Mouse (Mus musculus) small intestine, adult 2 months (tissue): Measurements from ENCODE around the gene Gm45844. TPM values are rescaled to one million over a fixed set of nuclear protein-coding genes. Genes with fewer than 3 reads are reported as not detected.
"Not testable (repeated sequence)": the region's sequence is repeated elsewhere in the genome, so short reads cannot be mapped to it uniquely, and the experiment has no call there.

Source experiments
- H3K27ac ChIP-seq: fragments of 200-500 bp; 2 replicates; pipeline ENCODE4 v1.5.1; 2012; ENCODE audit warnings: low read depth, low read length, control low read depth, inconsistent platforms; ENCODE audit not compliant: insufficient read depth
- H3K27me3 ChIP-seq: fragments of 200-500 bp; 2 replicates; pipeline ENCODE4 v1.6.1; 2012; ENCODE audit warnings: mild to moderate bottlenecking, moderate library complexity, low read length, inconsistent platforms; ENCODE audit not compliant: control insufficient read depth, insufficient read depth
- H3K36me3 ChIP-seq: fragments of 200-500 bp; 2 replicates; pipeline ENCODE4 v1.6.1; 2012; ENCODE audit warnings: mild to moderate bottlenecking, low read length, control low read depth, inconsistent platforms; ENCODE audit not compliant: control insufficient read depth, insufficient read depth
- H3K4me1 ChIP-seq: fragments of 200-500 bp; 2 replicates; pipeline ENCODE4 v1.6.1; 2012; ENCODE audit warnings: low read length, inconsistent platforms, mixed read lengths; ENCODE audit not compliant: control insufficient read depth, insufficient read depth, insufficient read length
- H3K4me3 ChIP-seq: fragments of 200-500 bp; 2 replicates; pipeline ENCODE4 v1.5.1; 2012; ENCODE audit warnings: low read depth, mild to moderate bottlenecking, control low read depth, inconsistent platforms, low read length, moderate library complexity
- CTCF ChIP-seq: fragments of 200-500 bp; IDR thresholded peaks from 2 replicates; pipeline ENCODE4 v1.5.1; 2012; ENCODE audit warnings: low read depth, mild to moderate bottlenecking, control low read depth, inconsistent platforms, low read length, moderate library complexity, mixed read lengths; ENCODE audit not compliant: insufficient replicate concordance, insufficient read length; ENCODE audit errors: extremely low read depth
- POLR2A ChIP-seq: fragments of 200-500 bp; IDR thresholded peaks from 2 replicates; pipeline ENCODE4 v1.6.1; 2012; ENCODE audit warnings: low read depth, mild to moderate bottlenecking, control low read depth, inconsistent platforms, low read length, moderate library complexity
- WGBS: fragments of 180-500 bp; shearing (Covaris S2); methylation state at CpG from one replicate; pipeline ENCODE4 v1.1.7; 2018; 5-methylcytosine and 5-hydroxymethylcytosine counted together
- polyA plus RNA-seq: library from polyadenylated mRNA; depleted of rRNA; stranded (reverse); fragments of >200 nt; gene quantifications from 2 replicates; pipeline ENCODE4 v1.2.3, GENCODE M21; 2012; rRNA removed

Gm45844 gene
- polyA plus RNA-seq, result 0.23 TPM in 1 of 2 replicates, not detected in the other

DNA sequence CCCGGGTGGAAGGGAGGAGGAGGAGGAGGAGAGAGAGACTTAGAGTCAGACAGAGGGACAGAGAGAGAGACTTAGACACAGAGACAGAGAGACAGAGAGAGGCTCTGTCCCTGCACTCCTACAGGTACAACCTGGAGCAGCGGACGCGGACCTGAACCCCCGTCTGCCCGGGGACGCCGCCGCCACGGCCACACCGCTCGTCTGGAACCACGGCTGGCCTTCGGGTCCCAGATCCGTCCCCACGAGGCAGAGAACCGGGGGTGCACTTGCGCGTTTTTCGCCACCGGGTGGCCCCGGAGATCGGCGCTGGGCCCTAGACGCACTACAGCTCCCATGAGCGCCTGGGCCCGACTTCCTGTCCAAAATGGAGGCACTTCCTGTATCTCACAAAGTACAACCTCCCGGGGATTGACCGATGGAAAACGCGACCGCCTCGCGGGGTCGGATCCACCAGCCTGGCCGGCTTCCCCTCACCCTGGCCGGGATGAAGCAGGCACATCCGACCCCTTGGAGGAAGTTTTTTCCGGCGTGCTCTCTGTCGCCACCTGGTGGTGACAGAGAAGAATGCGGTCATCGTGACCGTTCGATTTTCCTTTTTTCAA is at the start of gene Gm45844:
Gene Gm45844 (minus strand): TSS at position 324 of the 602 bp plus-strand sequence.
- H3K27me3 ChIP-seq, H3K36me3 ChIP-seq, H3K4me1 ChIP-seq, H3K27ac ChIP-seq: not testable (repeated sequence)
- WGBS, result 40% methylated on average over 45 of the region's 45 CpGs
- TF ChIP-seq CTCF, result peak; percentile 99
- H3K4me3 ChIP-seq, result peak within 1 kb of the TSS; percentile 68

DNA sequence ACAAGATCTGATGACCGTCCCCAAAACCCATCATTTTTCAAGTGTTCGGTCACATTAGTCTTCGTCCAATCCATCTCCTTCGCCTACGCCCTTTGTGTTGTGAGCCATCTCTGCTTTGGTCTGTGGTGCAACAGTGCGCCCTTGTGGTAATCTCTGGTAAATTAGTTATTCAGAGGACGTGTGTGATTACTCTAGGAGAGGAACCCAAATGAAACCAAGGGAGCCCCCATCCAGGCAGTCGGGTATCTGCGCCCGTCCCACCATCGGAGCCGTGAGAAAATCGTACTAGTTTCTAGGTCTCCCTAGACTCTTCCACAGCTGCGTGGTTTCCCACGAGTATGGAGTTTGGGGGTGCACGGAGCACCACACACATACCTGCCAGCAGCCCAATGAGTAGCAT is 17.5 kb upstream of the Gm45844 start:
- 80% methylated on average over 16 of the region's 16 CpGs for WGBS
- H3K27ac ChIP-seq, result no peak overlapping the region
- H3K4me3 ChIP-seq, result no peak overlapping the region
- peak; percentile 30; the same call in 1 of the 2 replicates for TF ChIP-seq CTCF
- no peak for TF ChIP-seq POLR2A
- H3K27me3 ChIP-seq, result peaks cover 1% of the 10 kb centered on the region; the same call in 1 of the 2 replicates
- peaks cover 3% of the 10 kb centered on the region; the same call in 1 of the 2 replicates for H3K4me1 ChIP-seq
- H3K36me3 ChIP-seq, result peaks cover 26% of the 10 kb centered on the region

DNA sequence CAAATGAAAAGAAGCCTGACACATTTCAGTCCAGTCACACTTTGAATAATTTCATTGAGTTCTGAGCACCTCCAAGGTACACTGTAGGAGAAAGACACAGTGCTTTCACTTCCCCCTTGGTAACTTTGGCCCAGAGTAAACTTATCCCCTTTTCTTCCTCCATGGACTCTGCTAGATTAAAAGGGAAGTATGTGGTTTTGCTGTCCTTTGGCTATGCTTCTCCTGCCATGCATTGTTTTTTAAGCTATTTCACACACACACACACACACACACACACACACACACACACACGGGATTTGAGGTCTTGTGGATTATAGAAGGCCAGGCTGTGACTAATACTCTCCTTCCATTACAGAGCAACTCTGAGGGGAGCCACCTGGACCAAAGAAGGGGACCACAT is 3.3 kb upstream of the Gm45844 start:
- H3K27me3 ChIP-seq, result no peaks in the 10 kb centered on the region
- 33% methylated on average over 1 of the region's 1 CpGs for WGBS
- H3K36me3 ChIP-seq, result peaks cover 13% of the 10 kb centered on the region
- H3K4me1 ChIP-seq, result peaks cover 4% of the 10 kb centered on the region; the same call in 1 of the 2 replicates
- no peak overlapping the region for H3K4me3 ChIP-seq
- TF ChIP-seq CTCF (no peak), POLR2A (no peak)
- H3K27ac ChIP-seq, result no peak overlapping the region

DNA sequence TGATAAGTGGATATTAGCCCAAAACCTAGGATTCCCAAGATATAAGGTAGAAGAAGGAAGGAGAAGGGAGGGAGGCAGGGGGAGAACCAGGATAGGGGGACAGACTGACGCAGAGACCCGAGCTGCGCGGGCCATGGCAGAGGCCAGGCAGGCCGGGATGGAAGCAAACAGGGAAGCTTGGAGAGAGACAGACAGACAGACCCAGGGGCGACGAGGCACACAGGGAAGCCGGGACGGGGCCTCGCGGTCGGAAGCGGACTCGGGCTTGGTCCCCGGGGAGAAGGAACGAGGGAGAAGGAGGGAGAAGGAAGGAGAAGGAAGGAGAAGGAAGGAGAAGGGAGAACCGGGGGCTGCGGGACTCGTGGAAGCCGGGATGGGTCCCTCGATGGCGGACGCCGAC is 533 bp downstream of the Gm45844 start:
- 44% methylated on average over 24 of the region's 24 CpGs for WGBS
- H3K27ac ChIP-seq, H3K4me1 ChIP-seq, H3K36me3 ChIP-seq, H3K27me3 ChIP-seq: not testable (repeated sequence)
- peak overlapping the region; percentile 68 for H3K4me3 ChIP-seq

DNA sequence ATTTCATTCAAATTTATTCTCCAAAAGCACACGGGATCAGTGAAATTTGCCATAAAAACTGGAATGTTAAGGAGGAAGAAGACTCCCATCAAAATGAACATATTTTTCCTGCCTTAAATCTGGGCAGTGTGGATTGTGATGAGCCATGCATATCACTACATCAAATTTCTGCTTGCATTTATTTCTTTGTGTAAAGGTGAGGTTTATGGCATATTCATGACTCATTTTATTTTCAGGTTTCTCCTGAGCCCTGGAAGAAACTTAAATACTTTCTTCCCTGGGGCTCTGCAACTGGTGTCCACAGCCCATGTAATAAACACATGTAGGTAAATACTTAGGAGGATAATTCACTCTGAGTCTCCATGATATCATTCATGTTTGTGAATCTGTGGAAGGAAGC is 30.9 kb downstream of the Gm45844 start, which contains the start of gene Vmn2r29:
Gene Vmn2r29 (minus strand): TSS at position 101 of the 400 bp plus-strand sequence.
- H3K4me1 ChIP-seq, H3K27me3 ChIP-seq, H3K4me3 ChIP-seq, H3K27ac ChIP-seq, H3K36me3 ChIP-seq: not testable (repeated sequence)
- no CpG with 5 or more reads among the region's 1 CpGs for WGBS

DNA sequence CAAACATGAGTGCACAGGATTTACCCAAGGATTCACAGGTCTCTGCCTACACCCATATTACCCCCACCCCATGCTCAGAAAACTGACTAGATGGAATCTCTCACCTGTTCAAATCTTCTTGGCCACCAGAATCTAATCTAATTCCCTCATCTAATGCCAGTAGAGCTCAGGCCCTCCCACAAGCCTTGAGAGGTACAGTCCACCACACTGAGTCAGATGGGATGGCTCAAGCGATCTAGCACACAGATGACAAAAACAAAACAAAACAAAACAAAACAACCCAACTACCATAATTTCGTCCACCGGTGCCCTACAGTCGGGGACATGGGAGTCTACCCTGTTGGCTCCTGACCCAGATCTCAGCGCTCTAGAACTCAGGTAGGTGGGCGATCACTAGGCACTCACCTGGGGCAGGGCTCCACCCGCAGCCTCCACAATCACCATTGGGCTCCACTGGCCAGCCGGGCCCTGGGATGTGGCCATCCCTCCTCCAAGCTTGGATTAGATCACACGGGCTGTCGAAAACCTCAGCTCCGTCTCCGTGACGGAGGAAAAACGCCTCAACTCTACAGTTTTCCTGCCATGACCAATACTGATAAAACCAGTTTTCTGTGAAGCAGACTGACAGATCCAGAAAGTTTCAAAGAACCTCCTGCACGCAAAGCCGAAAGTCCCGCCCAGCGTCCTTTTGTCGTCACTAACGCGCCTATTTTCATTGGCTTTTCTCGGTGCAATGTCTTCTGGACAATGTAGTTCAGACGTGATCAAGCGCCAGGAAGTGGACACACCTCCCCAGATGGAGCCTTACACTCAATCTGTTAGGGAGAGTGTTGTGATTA is 68.6 kb downstream of the Gm45844 start, which contains the start of gene Zfp772:
Gene Zfp772 (minus strand): TSS at position 686 of the 839 bp plus-strand sequence.
- WGBS, result under 1% methylated on average over 24 of the region's 24 CpGs

DNA sequence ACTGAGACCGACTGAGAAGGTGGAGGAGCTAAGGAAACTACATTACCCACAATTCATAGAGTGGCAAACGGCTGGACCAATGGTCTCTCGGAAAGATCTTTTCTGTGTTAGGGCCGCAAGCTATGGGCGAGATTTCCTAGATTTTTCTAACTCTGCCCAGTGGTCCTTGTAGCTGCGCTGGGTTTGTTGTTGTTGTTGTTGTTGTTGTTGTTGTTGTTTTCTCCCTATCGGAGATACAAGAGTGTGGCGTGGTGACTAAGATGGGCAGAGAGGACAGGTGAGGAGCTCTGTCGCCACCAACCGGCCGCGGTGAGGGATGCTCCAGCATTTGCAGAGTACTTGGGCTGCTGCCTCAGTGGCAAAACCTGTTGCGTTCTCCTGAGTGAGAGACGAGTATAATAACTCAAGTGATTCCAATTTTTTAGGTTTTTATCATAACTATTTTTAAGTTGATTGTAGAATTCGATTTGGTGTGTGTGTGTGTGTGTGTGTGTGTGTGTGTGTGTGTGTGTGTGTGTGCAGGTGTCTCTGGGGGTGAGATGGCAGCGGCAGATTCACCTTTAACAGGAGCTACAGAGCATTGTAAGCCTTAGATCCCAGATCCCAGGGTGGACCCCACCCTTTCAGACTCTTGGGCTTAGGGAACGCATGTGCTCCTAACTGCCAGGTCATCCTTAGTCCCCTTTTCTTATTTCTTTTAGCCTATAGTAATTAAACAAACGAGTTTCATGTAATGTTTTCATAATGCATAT is 89.7 kb downstream of the Gm45844 start:
- TF ChIP-seq CTCF (peak; percentile 92), POLR2A (no peak)
- WGBS, result 8% methylated on average over 18 of the region's 18 CpGs
- Histone ChIP-seq H3K36me3 (no peaks in the 10 kb centered on the region), H3K4me3 (peak overlapping the region; percentile 55), H3K27me3 (no peaks in the 10 kb centered on the region), H3K27ac (no peak overlapping the region), H3K4me1 (no peaks in the 10 kb centered on the region)

More for the DNA sequence above, 68.6 kb downstream of the Gm45844 start, which contains the start of gene Zfp772:
- not testable (repeated sequence) for H3K27me3 ChIP-seq, H3K36me3 ChIP-seq, H3K27ac ChIP-seq, H3K4me1 ChIP-seq
- peak within 1 kb of the TSS; percentile 65 for H3K4me3 ChIP-seq
